Mouse (Mus musculus): ENCODE measurements around the gene Triobp.

GRCm38 (mm10) chr15:78996663-78997062 is 49.1 kb downstream of the Triobp start:
- TF ChIP-seq CTCF (IDR thresholded peaks at IDR 0.05; ENCODE audit: low read depth) (no peak), EP300 (IDR thresholded peaks at IDR 0.05; ENCODE audit: low read depth) (no peak)

All from heart, postnatal 0 days (tissue).